Mouse (Mus musculus): ENCODE measurements around the gene Otos. TPM values are rescaled to one million over a fixed set of nuclear protein-coding genes. Genes with fewer than 3 reads are reported as not detected.

The Otos gene
- polyA plus RNA-seq, 1 experiment from 2014 or later: not detected

GRCm38 (mm10) chr1:92605482-92605881, 43.2 kb downstream of the Otos start, which contains the start of gene Olfr1410:
Gene Olfr1410 (plus strand): TSS chr1:92605782.
- 86% methylated on average over 1 of the region's 1 CpGs for WGBS
- no peaks in the 10 kb centered on the region for H3K9me3 ChIP-seq (ENCODE audit: control insufficient read depth, low read length)
- no peak within 1 kb of the TSS for H3K27ac ChIP-seq (ENCODE audit: low read length)

GRCm38 (mm10) chr1:92596019-92596418, 52.6 kb downstream of the Otos start:
- no peak overlapping the region for H3K4me3 ChIP-seq (ENCODE audit: low read length)
- no peaks in the 10 kb centered on the region for H3K27me3 ChIP-seq (replicated peaks; ENCODE audit: control insufficient read depth, insufficient read depth, low read length)
- no peaks in the 10 kb centered on the region for H3K36me3 ChIP-seq (ENCODE audit: control insufficient read depth, insufficient read depth, low read length)
- no peak overlapping the region for H3K27ac ChIP-seq (ENCODE audit: low read length)
- H3K4me1 ChIP-seq (ENCODE audit: control insufficient read depth, insufficient read depth, low read length): no peaks in the 10 kb centered on the region
- no peak overlapping the region for H3K9ac ChIP-seq (ENCODE audit: low read depth, low read length)
- H3K4me2 ChIP-seq (ENCODE audit: low read depth, low read length): no peak overlapping the region
- WGBS: 65% methylated on average over 3 of the region's 3 CpGs
- H3K9me3 ChIP-seq (ENCODE audit: control insufficient read depth, low read length): no peaks in the 10 kb centered on the region
- ATAC-seq: peak; percentile 65; the same call in 1 of the 2 replicates

More at GRCm38 (mm10) chr1:92605482-92605881, 43.2 kb downstream of the Otos start, which contains the start of gene Olfr1410:
- Histone ChIP-seq H3K36me3 (ENCODE audit: control insufficient read depth, insufficient read depth, low read length) (no peaks in the 10 kb centered on the region), H3K4me1 (ENCODE audit: control insufficient read depth, insufficient read depth, low read length) (no peaks in the 10 kb centered on the region), H3K4me2 (ENCODE audit: low read depth, low read length) (no peak within 1 kb of the TSS), H3K27me3 (replicated peaks; ENCODE audit: control insufficient read depth, insufficient read depth, low read length) (no peaks in the 10 kb centered on the region; the same call in 1 of the 2 replicates), H3K9ac (ENCODE audit: low read depth, low read length) (no peak within 1 kb of the TSS), H3K4me3 (ENCODE audit: low read length) (no peak within 1 kb of the TSS)
- no peak for ATAC-seq

Other genes with a start within 250 kb of the Otos start
- 400 and 411 TPM in 2 replicates for gene Ndufa10, start 175.0 kb downstream of the Otos start, polyA plus RNA-seq (2015; fragmentation: Nextera tagmentation; extraction: Ambion mirVana)
- gene Olfr1416, start 163.7 kb downstream of the Otos start, polyA plus RNA-seq (2015; fragmentation: Nextera tagmentation; extraction: Ambion mirVana): not detected in 2 replicates
- gene Olfr1415, start 152.7 kb downstream of the Otos start, polyA plus RNA-seq (2015; fragmentation: Nextera tagmentation; extraction: Ambion mirVana): not detected in 2 replicates
- not detected in 2 replicates for gene Olfr1414, start 130.2 kb downstream of the Otos start, polyA plus RNA-seq (2015; fragmentation: Nextera tagmentation; extraction: Ambion mirVana)
- not detected in 2 replicates for gene Olfr1413, start 77.5 kb downstream of the Otos start, polyA plus RNA-seq (2015; fragmentation: Nextera tagmentation; extraction: Ambion mirVana)
- not detected in 2 replicates for gene Olfr1412, start 63.1 kb downstream of the Otos start, polyA plus RNA-seq (2015; fragmentation: Nextera tagmentation; extraction: Ambion mirVana)
- not detected in 2 replicates for gene Olfr1411, start 54.4 kb downstream of the Otos start, polyA plus RNA-seq (2015; fragmentation: Nextera tagmentation; extraction: Ambion mirVana)
- not detected in 2 replicates for gene Olfr1410, start 43.1 kb downstream of the Otos start, polyA plus RNA-seq (2015; fragmentation: Nextera tagmentation; extraction: Ambion mirVana)
- gene Olfr12, start 31.1 kb downstream of the Otos start, polyA plus RNA-seq (2015; fragmentation: Nextera tagmentation; extraction: Ambion mirVana): not detected in 2 replicates
- 371 and 387 TPM in 2 replicates for gene Cops9, start 6.9 kb downstream of the Otos start, polyA plus RNA-seq (2015; fragmentation: Nextera tagmentation; extraction: Ambion mirVana)
- gene Gpc1, start 182.8 kb upstream of the Otos start, polyA plus RNA-seq (2015; fragmentation: Nextera tagmentation; extraction: Ambion mirVana): 24.9 and 25.0 TPM in 2 replicates